Mouse (Mus musculus) activated CD4-positive, CD25-positive, alpha-beta regulatory T cell, adult 4 months (primary cell): ENCODE results near the gene Ankfy1. TPM values are rescaled to one million over a fixed set of nuclear protein-coding genes. Genes with fewer than 3 reads are reported as not detected.
A peak's percentile ranks its signal among the peaks of the same experiment; 100 is the strongest.

ENCODE experiments used
- ATAC-seq: one replicate; pipeline ENCODE4 v1.8.0; 2017
- polyA plus RNA-seq, 2 experiments: library from polyadenylated mRNA; unstranded; fragments of 100-300 nt; shearing (Covaris generic); gene quantifications; one replicate each; pipeline ENCODE4 v1.2.1; 2017

Gene Ankfy1
- polyA plus RNA-seq, 2 experiments from 2014 or later: 33.2 to 41.2 TPM

- peak; percentile 6 for ATAC-seq
Observed at GRCm38 (mm10) chr11:72796296-72796687, 106.5 kb downstream of the Ankfy1 start.

GRCm38 (mm10) chr11:72796773-72797338 lies 107.0 kb downstream of the Ankfy1 start:
- ATAC-seq: no peak

- no peak for ATAC-seq
Observed at GRCm38 (mm10) chr11:72798112-72798511, 108.3 kb downstream of the Ankfy1 start.

- no peak for ATAC-seq
Observed at GRCm38 (mm10) chr11:72801182-72801581, 111.4 kb downstream of the Ankfy1 start.

- ATAC-seq: no peak
Observed at GRCm38 (mm10) chr11:72803038-72803437, 113.2 kb downstream of the Ankfy1 start.

GRCm38 (mm10) chr11:72804586-72804985 lies 114.8 kb downstream of the Ankfy1 start:
- no peak for ATAC-seq

- no peak for ATAC-seq
Observed at GRCm38 (mm10) chr11:72805232-72805631, 115.4 kb downstream of the Ankfy1 start.

- no peak for ATAC-seq
Observed at GRCm38 (mm10) chr11:72806556-72806955, 116.8 kb downstream of the Ankfy1 start.

- no peak for ATAC-seq
Observed at GRCm38 (mm10) chr11:72807992-72808391, 118.2 kb downstream of the Ankfy1 start.

- ATAC-seq: no peak
Observed at GRCm38 (mm10) chr11:72813687-72814086, 123.9 kb downstream of the Ankfy1 start.

GRCm38 (mm10) chr11:72814188-72814587 lies 124.4 kb downstream of the Ankfy1 start:
- ATAC-seq: no peak

GRCm38 (mm10) chr11:72816859-72817258 lies 127.1 kb downstream of the Ankfy1 start:
- ATAC-seq: no peak

- ATAC-seq: no peak
Observed at GRCm38 (mm10) chr11:72818067-72818466, 128.3 kb downstream of the Ankfy1 start.

- no peak for ATAC-seq
Observed at GRCm38 (mm10) chr11:72821041-72821440, 131.2 kb downstream of the Ankfy1 start.

Other genes starting within 250 kb of the Ankfy1 start
- gene Mybbp1a, start 248.7 kb upstream of the Ankfy1 start, polyA plus RNA-seq: 10 to 100 TPM; 55.5 to 77.9 TPM
- not detected for gene Spns2, start 200.1 kb upstream of the Ankfy1 start, polyA plus RNA-seq
- under 1 TPM; 0.61 to 0.70 TPM for gene Spns3, start 139.5 kb upstream of the Ankfy1 start, polyA plus RNA-seq
- gene Ube2g1, start 82.7 kb upstream of the Ankfy1 start, polyA plus RNA-seq: 10 to 100 TPM; 49.6 to 52.2 TPM
- gene Cyb5d2, start 106.1 kb downstream of the Ankfy1 start, polyA plus RNA-seq: 1 to 10 TPM; 6.2 to 6.7 TPM
- 10 to 100 TPM; 22.1 to 25.8 TPM for gene Zzef1, start 106.2 kb downstream of the Ankfy1 start, polyA plus RNA-seq